Mouse (Mus musculus): ENCODE measurements around the gene Rexo1.

The Rexo1 gene

DNA sequence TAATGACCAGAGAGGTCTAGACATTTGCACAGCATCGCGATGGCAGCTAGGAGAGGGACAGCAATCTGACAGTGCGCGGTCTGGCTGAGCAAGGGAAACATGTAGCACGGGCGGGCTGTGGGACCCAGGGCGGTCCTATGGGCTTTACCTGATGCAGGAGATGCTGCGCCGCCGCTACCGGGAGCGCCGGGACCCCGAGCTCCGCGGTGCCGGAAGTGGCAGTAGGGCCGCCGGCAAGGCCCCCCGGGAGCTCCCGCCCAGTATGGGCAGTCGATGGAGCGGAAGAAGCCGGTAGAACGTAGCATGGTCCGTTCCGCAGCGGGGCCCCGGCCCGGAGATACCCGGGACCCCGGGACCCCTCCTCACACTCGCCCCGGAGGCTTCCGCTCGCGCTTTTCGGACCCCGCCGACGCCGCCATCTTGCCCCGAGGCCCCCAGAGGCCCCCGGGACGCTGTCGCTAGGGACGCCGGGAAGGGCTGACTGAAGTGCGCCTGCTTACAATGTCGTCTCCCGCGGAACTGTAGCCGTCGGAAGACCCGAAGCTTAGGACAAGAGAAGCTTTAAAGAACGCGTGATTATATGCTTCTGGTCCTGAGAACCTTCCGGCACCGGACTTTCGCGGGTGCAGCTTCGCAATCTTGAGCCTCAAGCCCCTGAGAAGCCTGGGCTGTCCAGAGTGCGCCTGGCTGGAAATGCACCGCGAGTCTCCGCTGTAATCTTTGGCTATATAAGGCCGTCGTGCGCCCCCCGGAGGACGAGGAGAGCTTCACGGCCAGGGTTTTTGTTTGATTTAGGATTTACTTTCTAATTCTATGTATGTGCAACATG, at the start of gene Rexo1:
TSS of gene Rexo1 (minus strand) at position 445 of the 829 bp plus-strand sequence.
- peak; percentile 99 for DNase-seq (ENCODE audit: low read depth)

- DNase-seq (ENCODE audit: low read depth) = peak; percentile 78
Observed at GRCm38 (mm10) chr10:80611024-80611423, 49.7 kb upstream of the Rexo1 start.

DNA sequence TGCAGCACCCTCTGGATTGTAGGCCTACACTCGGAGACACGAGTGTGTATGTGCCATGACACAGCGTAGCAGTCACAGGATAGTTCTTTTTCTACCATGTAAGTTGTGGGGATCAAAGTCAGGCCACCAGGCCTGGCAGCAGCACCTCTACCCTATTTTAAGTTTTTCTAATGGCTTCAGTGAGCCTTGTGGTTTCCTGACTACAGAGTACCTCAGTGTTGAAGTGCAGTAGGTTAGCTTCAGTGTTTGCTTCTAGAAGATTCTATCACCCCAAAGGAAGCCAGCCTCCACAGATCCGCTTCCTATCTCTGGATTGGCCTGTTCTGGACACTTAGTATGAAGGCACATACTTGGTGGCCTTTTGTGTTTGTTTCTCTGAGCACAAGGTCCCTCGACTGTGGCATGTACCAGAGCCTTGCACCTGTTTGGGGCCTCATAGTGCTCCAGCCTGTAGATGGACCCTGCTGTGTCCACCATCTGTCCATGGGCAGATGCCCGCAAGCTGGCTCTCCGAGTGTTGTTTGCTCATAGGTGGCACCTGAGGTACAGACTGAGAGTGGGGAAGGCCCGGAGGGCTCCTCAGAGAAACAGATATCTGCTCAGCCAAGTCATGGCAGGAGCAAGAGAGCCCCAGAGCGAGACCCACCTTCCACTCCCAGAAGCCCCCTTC, 48.9 kb upstream of the Rexo1 start:
- DNase-seq (ENCODE audit: low read depth) = peak; percentile 22

DNA sequence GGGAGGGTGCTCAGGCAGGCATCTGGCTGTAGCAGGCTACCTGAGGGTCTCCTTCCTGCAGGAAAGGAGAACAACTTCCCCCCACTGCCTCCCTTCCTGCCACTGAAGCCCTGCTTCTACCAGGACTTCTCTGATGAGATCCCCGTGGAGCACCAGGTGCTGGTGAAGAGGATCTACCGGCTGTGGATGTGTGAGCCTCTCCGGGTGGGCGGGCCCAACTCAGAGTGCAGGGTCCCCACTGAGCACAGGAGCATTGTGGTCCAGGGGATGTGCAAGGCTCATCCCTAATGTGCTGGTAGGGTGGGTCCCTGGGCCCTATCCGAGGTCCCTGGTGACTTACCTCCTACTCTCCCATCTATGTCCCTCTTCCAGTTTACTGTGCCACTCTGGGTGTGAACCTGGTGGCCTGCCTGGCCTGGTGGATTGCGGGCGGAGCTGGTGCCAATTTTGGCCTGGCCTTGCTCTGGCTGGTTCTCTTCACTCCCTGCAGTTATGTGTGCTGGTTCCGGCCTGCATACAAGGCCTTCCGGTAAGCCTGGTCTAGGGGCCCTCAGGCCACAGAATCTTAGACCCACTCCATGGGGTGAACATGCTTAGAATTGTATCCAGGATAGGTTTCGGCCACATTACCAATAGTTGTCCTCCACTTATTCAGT, 48.0 kb upstream of the Rexo1 start:
- DNase-seq (ENCODE audit: low read depth) = no peak

GRCm38 (mm10) chr10:80608435-80608834, 47.1 kb upstream of the Rexo1 start:
- no peak for DNase-seq (ENCODE audit: low read depth)

GRCm38 (mm10) chr10:80606737-80607350, 45.5 kb upstream of the Rexo1 start:
- DNase-seq (ENCODE audit: low read depth) = no peak

- peak; percentile 83 for DNase-seq (ENCODE audit: low read depth)
Observed at GRCm38 (mm10) chr10:80606306-80606705, 44.9 kb upstream of the Rexo1 start.

- peak; percentile 9 for DNase-seq (ENCODE audit: low read depth)
Observed at GRCm38 (mm10) chr10:80605721-80606120, 44.4 kb upstream of the Rexo1 start, which contains the start of gene Gm49322. Gene Gm49322, plus strand, starts transcription at chr10:80606021.

DNA sequence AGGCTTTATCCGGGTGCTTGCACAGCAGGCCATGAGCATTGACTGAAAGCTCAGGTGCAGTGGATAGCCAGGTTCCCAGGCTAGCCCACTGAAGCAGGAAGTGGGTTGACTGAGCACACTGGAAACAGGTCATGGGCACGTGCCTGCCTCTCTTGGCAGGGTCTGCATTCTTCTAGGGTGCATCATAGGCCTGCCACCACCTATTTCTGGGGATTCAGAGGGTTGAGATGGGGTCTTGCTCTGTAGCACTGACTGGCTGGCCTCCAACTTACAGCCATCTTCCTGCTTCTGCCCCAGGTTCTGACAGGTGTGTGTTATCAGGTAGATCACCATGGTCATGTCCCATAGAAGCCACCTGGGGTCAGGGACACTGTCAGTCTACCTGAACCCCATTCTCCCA, 43.6 kb upstream of the Rexo1 start:
- peak; percentile 32 for DNase-seq (ENCODE audit: low read depth)

- peak; percentile 62 for DNase-seq (ENCODE audit: low read depth)
Observed at GRCm38 (mm10) chr10:80604001-80604509, 42.7 kb upstream of the Rexo1 start.

- no peak for DNase-seq (ENCODE audit: low read depth)
Observed at GRCm38 (mm10) chr10:80603364-80603763, 42.0 kb upstream of the Rexo1 start.

DNA sequence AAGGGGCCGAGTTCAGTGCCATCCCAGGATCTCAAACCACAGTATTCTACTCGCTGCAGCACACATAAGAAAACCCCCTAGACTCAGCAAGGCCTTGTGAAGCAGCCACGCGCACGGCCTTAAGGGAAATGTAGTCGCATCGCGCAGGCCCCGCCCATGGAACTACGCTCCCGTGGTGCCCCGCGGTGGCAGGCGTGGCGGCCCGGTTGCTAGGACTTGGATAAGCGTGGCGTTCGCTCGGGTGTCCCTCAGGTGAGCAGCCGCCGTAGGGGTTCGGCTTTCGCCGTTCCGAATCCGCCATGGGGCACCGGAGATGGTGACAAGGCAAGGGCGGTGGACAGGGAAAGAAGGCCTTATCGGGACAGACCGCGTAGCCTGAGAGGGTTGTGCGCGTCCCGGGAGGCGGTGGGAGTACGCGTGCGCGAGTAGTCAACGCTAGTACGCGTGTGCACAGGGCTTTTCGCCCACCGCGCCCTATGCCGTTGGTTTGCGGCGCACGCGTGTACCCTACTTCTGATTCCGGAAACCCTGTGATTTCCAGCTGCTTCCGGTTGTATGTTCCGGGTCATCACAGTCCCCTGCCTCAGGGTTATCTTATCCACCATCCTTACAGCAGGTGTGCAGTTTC, 41.5 kb upstream of the Rexo1 start, which contains the start of the genes Scamp4 and Adat3:
TSS of gene Scamp4 (plus strand) at position 175 of the 628 bp plus-strand sequence.
TSS of gene Adat3 (plus strand) at position 183 of the 628 bp plus-strand sequence.
- DNase-seq (ENCODE audit: low read depth) = peak; percentile 97

DNA sequence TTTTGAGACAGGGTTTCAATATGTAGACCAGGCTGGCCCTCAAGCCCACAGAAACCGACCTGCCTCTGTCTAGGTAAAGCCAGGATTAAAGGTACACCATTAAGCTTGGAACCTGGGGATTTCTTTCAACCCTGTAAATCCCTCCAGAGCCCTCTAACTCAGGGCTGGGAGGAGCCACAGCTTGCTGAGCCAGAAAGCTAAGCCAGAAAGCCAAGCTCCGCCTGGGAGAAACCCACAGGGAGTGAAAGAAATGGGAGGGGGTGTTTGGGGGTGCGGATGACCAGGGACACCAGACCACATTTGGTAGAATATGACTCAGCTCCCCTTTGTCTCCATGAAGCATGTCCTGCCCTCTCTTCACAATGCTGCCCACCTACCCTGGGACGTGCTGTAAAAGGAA, 35.0 kb upstream of the Rexo1 start:
- no peak for DNase-seq (ENCODE audit: low read depth)

DNA sequence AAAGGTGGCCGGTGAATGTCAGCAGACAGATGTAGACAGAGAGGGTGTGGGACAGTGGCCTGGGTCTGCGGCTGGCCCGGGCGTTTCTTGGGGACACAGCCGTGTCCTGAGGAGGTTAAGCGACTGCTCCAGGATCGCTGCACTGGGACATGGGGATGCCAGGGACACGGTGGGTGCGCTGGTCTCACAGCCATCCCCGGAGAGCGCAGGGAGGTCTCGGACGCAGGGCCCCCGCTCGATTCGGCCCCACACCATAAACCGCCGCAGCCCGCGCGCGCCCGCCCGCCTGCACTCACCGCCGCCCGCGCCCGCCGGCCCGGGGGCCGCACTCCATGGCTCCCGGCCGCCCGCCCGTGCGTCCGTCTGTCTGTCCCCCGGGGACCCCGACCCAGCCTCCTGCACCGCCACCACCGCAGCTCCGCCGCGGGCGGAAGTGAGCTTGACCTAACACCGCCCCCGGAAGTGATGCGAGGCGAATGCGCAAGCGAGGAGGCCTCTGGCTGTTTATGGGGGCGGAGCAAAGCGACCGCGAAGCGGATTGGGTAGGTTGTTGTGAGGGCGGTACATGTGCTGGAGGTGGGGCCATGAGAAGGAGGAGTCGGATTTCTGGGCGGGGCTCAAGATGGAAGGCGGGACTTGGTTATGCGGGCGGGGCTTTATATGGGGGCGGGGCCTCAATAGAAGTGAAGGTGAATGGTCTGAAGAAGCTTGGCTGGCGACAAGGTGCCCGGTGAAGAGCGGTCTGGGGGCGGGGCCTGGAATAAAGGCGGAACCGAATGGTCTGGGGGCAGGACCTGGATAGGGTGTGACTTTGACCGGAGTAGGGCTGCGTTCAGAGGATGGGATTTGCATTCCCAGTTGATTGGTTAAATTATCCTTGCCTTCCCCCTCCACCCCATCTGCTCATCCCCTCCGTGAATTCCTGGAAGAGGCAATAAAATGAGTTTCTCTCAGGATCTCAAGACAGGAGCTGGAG, 28.8 kb upstream of the Rexo1 start, which contains the start of gene Abhd17a:
TSS of gene Abhd17a (minus strand) at position 463 of the 976 bp plus-strand sequence.
- DNase-seq (ENCODE audit: low read depth) = peak; percentile 99

GRCm38 (mm10) chr10:80589127-80589878, 27.9 kb upstream of the Rexo1 start:
- DNase-seq (ENCODE audit: low read depth) = peak; percentile 75

DNA sequence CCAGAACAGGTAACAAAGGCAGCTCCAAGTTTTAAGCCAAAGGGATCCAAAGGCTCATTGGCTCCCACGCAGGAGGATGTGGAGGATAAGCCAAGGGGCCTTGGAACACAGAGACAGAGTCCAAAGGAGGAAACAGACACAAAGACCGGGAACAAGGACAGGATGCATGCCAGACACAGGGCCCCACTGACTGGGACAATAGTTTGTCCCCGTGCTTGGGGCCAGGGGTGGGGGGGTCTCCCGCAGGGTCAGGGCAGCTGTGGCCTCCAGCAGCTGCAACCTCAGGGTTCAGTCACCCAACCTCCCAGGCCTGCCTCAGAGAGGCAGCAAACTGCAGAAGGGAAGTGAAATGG, 25.9 kb upstream of the Rexo1 start:
- DNase-seq (ENCODE audit: low read depth) = no peak

GRCm38 (mm10) chr10:80586407-80587304, 25.3 kb upstream of the Rexo1 start:
- DNase-seq (ENCODE audit: low read depth) = no peak

DNA sequence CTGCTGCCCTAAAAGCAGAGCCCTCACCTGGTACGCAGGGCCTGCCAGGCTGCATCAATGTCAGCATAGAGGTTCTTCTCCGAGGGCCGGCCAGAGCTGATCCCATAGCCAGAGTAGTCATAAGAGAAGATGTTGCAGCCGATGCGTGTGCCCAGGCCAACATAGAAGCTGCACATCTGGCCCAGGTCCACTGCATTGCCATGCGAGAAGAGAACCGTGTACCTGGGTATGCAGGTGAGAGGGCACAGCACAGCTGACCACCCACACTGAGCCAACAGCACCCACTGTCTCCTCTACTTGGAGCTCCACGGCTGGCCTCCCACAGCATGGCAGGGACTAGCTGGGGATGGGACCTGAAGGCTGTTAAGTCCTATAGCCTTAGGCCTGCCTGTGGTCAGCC, 24.2 kb upstream of the Rexo1 start:
- DNase-seq (ENCODE audit: low read depth) = no peak
